Comparison of ENCODE assay signal across 8 mouse cellular contexts in genomic region chr5:30712441-30713298, GRCm38 (mm10). TPM values are rescaled to one million over a fixed set of nuclear protein-coding genes. Genes with fewer than 3 reads are reported as not detected.
A peak's percentile ranks its signal among the peaks of the same experiment; 100 is the strongest.
DNase-seq lines count a peak whose midpoint lies in the region; ATAC-seq and TF ChIP-seq lines count a peak whose summit lies in the region.

No protein-coding gene starts in this region.

- no peak for TF ChIP-seq EP300 in liver, postnatal 0 days (IDR thresholded peaks at IDR 0.05; ENCODE audit: low read depth)

- no peaks in the 10 kb centered on the region for H3K9me3 ChIP-seq in kidney, embryonic 15.5 days (replicated peaks)
- H3K9me3 ChIP-seq in embryonic facial prominence, embryonic 10.5 days = no peaks in the 10 kb centered on the region
- H3K9me3 ChIP-seq in hindbrain, embryonic 13.5 days = no peaks in the 10 kb centered on the region
- no peaks in the 10 kb centered on the region for H3K9me3 ChIP-seq in liver, postnatal 0 days (ENCODE audit: low read length)
- H3K9me3 ChIP-seq in stomach, embryonic 15.5 days = no peaks in the 10 kb centered on the region

- H3K9ac ChIP-seq in kidney, embryonic 15.5 days = peak overlapping the region; percentile 45
- H3K9ac ChIP-seq in hindbrain, embryonic 13.5 days = peak overlapping the region; percentile 96
- H3K9ac ChIP-seq in liver, postnatal 0 days (replicated peaks) = no peak overlapping the region
- no peak overlapping the region for H3K9ac ChIP-seq in stomach, embryonic 15.5 days

- H3K27me3 ChIP-seq in kidney, embryonic 15.5 days = peaks cover 73% of the 10 kb centered on the region
- H3K27me3 ChIP-seq in embryonic facial prominence, embryonic 10.5 days (replicated peaks; ENCODE audit: low read depth, poor library complexity, severe bottlenecking) = peaks cover 84% of the 10 kb centered on the region
- H3K27me3 ChIP-seq in hindbrain, embryonic 13.5 days = 0 out of 2 replicates have a peak, but pooled peaks cover 6% of the 10 kb centered on the region
- peaks cover 64% of the 10 kb centered on the region for H3K27me3 ChIP-seq in liver, postnatal 0 days (ENCODE audit: insufficient read depth, low read length)
- H3K27me3 ChIP-seq in stomach, embryonic 15.5 days (replicated peaks) = peaks cover 50% of the 10 kb centered on the region

- 1% methylated on average over 43 of the region's 43 CpGs for WGBS in kidney, embryonic 15.5 days
- under 1% methylated on average over 43 of the region's 43 CpGs for WGBS in embryonic facial prominence, embryonic 10.5 days
- WGBS in hindbrain, embryonic 13.5 days = under 1% methylated on average over 42 of the region's 43 CpGs
- WGBS in liver, postnatal 0 days (ENCODE audit: insufficient replicate concordance) = 2% methylated on average over 43 of the region's 43 CpGs
- WGBS in stomach, embryonic 15.5 days = under 1% methylated on average over 43 of the region's 43 CpGs

- H3K4me1 ChIP-seq in kidney, embryonic 15.5 days = peaks cover 35% of the 10 kb centered on the region
- H3K4me1 ChIP-seq in embryonic facial prominence, embryonic 10.5 days = peaks cover 42% of the 10 kb centered on the region
- peaks cover 52% of the 10 kb centered on the region for H3K4me1 ChIP-seq in hindbrain, embryonic 13.5 days (replicated peaks)
- H3K4me1 ChIP-seq in liver, postnatal 0 days (ENCODE audit: insufficient read depth) = peaks cover 20% of the 10 kb centered on the region
- H3K4me1 ChIP-seq in stomach, embryonic 15.5 days = peaks cover 23% of the 10 kb centered on the region

- DNase-seq in kidney, adult 8-10 months = no peak
- peak; percentile 5 for DNase-seq in T-cell, adult 2 months (ENCODE audit: low spot score)
- DNase-seq in embryonic facial prominence, embryonic 10.5 days (ENCODE audit: low spot score) = peak; percentile 62
- DNase-seq in liver, postnatal 0 days = no peak
- DNase-seq in urinary bladder, postnatal 10 days (ENCODE audit: low spot score) = no peak

- H3K4me3 ChIP-seq in kidney, embryonic 15.5 days (replicated peaks) = peak overlapping the region; percentile 58
- peak overlapping the region; percentile 66 for H3K4me3 ChIP-seq in embryonic facial prominence, embryonic 10.5 days
- peak overlapping the region; percentile 84 for H3K4me3 ChIP-seq in hindbrain, embryonic 13.5 days
- H3K4me3 ChIP-seq in liver, postnatal 0 days (ENCODE audit: low read depth, low read length) = peak overlapping the region; percentile 48; the same call in 1 of the 2 replicates
- H3K4me3 ChIP-seq in stomach, embryonic 15.5 days (replicated peaks) = peak overlapping the region; percentile 56

- no peaks in the 10 kb centered on the region for H3K36me3 ChIP-seq in kidney, embryonic 15.5 days
- H3K36me3 ChIP-seq in embryonic facial prominence, embryonic 10.5 days (replicated peaks) = no peaks in the 10 kb centered on the region
- 0 out of 2 replicates have a peak, but pooled peaks cover 2% of the 10 kb centered on the region for H3K36me3 ChIP-seq in hindbrain, embryonic 13.5 days
- no peaks in the 10 kb centered on the region for H3K36me3 ChIP-seq in liver, postnatal 0 days (replicated peaks; ENCODE audit: insufficient read depth, low read length)
- no peaks in the 10 kb centered on the region for H3K36me3 ChIP-seq in stomach, embryonic 15.5 days

- peak overlapping the region; percentile 94 for H3K4me2 ChIP-seq in kidney, embryonic 15.5 days
- H3K4me2 ChIP-seq in hindbrain, embryonic 13.5 days = peak overlapping the region; percentile 75
- peak overlapping the region; percentile 82 for H3K4me2 ChIP-seq in liver, postnatal 0 days (ENCODE audit: low read depth, low read length)
- H3K4me2 ChIP-seq in stomach, embryonic 15.5 days = peak overlapping the region; percentile 98

- TF ChIP-seq CTCF in liver, postnatal 0 days (IDR thresholded peaks at IDR 0.05; ENCODE audit: low read depth) = no peak

- H3K27ac ChIP-seq in kidney, embryonic 15.5 days = no peak overlapping the region
- H3K27ac ChIP-seq in embryonic facial prominence, embryonic 10.5 days (replicated peaks) = peak overlapping the region; percentile 86
- H3K27ac ChIP-seq in hindbrain, embryonic 13.5 days = peak overlapping the region; percentile 97
- H3K27ac ChIP-seq in liver, postnatal 0 days (ENCODE audit: low read depth) = no peak overlapping the region
- H3K27ac ChIP-seq in stomach, embryonic 15.5 days = no peak overlapping the region

- peak; percentile 42; the same call in 1 of the 2 replicates for ATAC-seq in kidney, embryonic 15.5 days (replicated peaks; ENCODE audit: low FRiP score)
- peak; percentile 62 for ATAC-seq in hindbrain, embryonic 13.5 days (ENCODE audit: low FRiP score)
- ATAC-seq in liver, postnatal 0 days = no peak
- no peak for ATAC-seq in stomach, embryonic 15.5 days (ENCODE audit: insufficient read depth, low FRiP score, low read depth)

RNA-seq across cellular contexts. Expression of gene Dpysl5, which starts 1.3 kb away (rescaled TPM):
- 6.8 and 7.7 TPM in 2 replicates for polyA plus RNA-seq in kidney, embryonic 15.5 days (2015; fragmentation: Nextera tagmentation; extraction: Ambion mirVana)
- 32.8 and 39.6 TPM in 2 replicates for polyA plus RNA-seq in embryonic facial prominence, embryonic 10.5 days (2016; fragmentation: Nextera tagmentation; extraction: Ambion mirVana)
- polyA plus RNA-seq in hindbrain, embryonic 13.5 days (2015; fragmentation: Nextera tagmentation; extraction: Ambion mirVana) = 180 and 199 TPM in 2 replicates
- polyA plus RNA-seq in liver, postnatal 0 days (2015; fragmentation: Nextera tagmentation; extraction: Ambion mirVana) = 0.05 TPM in 1 of 2 replicates, not detected in the other
- 6.7 and 7.4 TPM in 2 replicates for polyA plus RNA-seq in stomach, embryonic 15.5 days (2015; fragmentation: Nextera tagmentation; extraction: Ambion mirVana)

RNA-seq across cellular contexts. Expression of gene Cenpa, which starts 46.1 kb away (rescaled TPM):
- 298 and 308 TPM in 2 replicates for polyA plus RNA-seq in kidney, embryonic 15.5 days (2015; fragmentation: Nextera tagmentation; extraction: Ambion mirVana)
- polyA plus RNA-seq in embryonic facial prominence, embryonic 10.5 days (2016; fragmentation: Nextera tagmentation; extraction: Ambion mirVana) = 458 and 467 TPM in 2 replicates
- polyA plus RNA-seq in hindbrain, embryonic 13.5 days (2015; fragmentation: Nextera tagmentation; extraction: Ambion mirVana) = 61.6 and 69.1 TPM in 2 replicates
- polyA plus RNA-seq in liver, postnatal 0 days (2015; fragmentation: Nextera tagmentation; extraction: Ambion mirVana) = 135 and 145 TPM in 2 replicates
- polyA plus RNA-seq in stomach, embryonic 15.5 days (2015; fragmentation: Nextera tagmentation; extraction: Ambion mirVana) = 218 TPM in 2 replicates

Comparison
In these comparisons a context has a peak if more than half of its experiments do, and no peak if none do; other contexts are left out.
1. ATAC-seq: peak in kidney, embryonic 15.5 days (single experiment) and hindbrain, embryonic 13.5 days (single experiment); none in liver, postnatal 0 days (single experiment) and stomach, embryonic 15.5 days (single experiment).
2. H3K27ac ChIP-seq: peak in embryonic facial prominence, embryonic 10.5 days (single experiment) and hindbrain, embryonic 13.5 days (single experiment); none in kidney, embryonic 15.5 days (single experiment), liver, postnatal 0 days (single experiment) and stomach, embryonic 15.5 days (single experiment).
3. H3K9ac ChIP-seq: peak in kidney, embryonic 15.5 days (single experiment) and hindbrain, embryonic 13.5 days (single experiment); none in liver, postnatal 0 days (single experiment) and stomach, embryonic 15.5 days (single experiment).
4. DNase-seq: peak in T-cell, adult 2 months (single experiment) and embryonic facial prominence, embryonic 10.5 days (single experiment); none in kidney, adult 8-10 months (0 of 2), liver, postnatal 0 days (single experiment) and urinary bladder, postnatal 10 days (single experiment).
5. Peak in every context shown above with its lines, with median percentiles within 50 percentile points of each other: H3K4me2 ChIP-seq and H3K4me3 ChIP-seq.